Mouse (Mus musculus) urinary bladder, postnatal 14 days (tissue): Measurements from ENCODE around the gene Gm9936.
"Not testable (repeated sequence)": the region's sequence is repeated elsewhere in the genome, so short reads cannot be mapped to it uniquely, and the experiment has no call there.

ENCODE experiments used
- DNase-seq: peaks from one replicate; pipeline ENCODE4 v3.0.0; 2021; ENCODE audit warnings: low spot score

The Gm9936 gene

DNA sequence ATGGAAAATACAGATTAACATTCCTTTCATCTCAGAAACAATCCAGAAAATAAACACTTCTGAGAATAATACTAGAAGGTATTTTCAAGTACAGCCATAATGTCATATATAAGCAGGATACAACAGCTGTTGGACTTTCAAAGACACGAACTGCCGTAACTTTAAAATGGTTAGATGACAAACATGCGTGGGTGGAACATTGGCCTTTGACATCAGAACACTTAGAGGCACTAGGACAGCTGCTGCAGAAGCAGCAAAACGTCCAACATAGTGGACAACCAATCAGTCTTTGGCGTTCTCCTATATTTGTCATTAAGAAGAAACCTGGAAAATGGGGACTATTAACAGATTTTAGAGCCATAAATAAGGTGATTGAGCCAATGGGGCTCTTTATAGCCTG, 18.0 kb downstream of the Gm9936 start:
- DNase-seq, result not testable (repeated sequence)

DNA sequence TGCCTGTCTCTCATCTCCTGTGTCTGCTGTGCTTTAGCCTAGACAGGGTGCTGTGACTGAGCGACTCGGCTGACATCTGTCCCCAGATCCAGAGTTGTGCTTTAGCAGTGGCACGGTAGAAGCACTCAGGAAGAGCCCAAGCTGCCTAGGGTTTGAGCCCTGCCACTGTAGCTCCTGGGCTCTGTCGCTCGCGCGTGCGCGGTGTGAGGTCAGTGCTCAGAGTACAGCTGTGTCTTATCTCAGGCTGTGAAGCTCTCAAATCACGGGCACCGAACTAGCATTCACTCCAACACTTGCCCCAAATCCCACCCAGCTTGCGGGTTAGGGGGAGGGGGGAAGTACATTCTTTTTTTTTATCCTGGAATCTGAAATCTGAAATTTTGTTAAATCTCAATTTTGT, 21.6 kb downstream of the Gm9936 start:
- DNase-seq, result no peak

DNA sequence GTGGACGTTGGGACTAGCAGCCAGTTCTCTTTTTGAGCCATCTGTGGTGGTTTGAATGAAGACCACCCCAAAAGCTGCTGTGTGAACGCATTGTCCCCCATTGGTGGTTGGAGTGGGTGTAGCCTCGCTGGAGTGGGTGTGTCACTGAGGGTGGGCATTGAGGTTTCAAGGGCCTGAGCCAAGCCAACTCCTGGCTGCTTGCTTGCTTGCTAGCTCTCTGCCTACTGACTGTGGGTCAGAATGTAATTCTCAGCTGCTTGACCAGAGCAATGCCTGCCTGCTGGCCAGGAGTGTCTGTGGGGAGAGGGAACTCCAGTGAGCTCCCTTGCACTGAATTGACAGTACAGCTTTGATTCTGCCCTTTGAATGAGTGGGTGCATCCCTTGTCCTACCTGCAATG, 28.7 kb downstream of the Gm9936 start:
- DNase-seq, result no peak

DNA sequence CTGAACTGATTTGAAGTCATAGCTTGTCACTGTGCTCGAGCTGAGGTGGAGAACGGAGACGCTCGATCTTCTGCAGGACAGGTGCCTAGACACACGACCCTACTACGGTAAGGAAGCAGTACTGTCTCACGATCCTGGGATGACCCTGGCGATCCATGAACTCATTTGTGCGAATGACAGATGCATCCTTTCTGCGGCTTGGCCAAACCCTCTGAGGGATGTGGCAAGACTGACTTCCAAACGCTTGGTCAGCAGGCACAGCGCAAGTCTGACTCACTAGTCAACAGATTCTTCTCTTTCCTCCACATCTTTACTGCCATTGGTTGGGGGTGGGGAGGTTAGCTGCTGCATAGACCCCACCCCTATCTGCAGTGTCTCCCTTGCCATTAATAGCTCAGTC, 31.1 kb downstream of the Gm9936 start:
- DNase-seq, result peak; percentile 30

DNA sequence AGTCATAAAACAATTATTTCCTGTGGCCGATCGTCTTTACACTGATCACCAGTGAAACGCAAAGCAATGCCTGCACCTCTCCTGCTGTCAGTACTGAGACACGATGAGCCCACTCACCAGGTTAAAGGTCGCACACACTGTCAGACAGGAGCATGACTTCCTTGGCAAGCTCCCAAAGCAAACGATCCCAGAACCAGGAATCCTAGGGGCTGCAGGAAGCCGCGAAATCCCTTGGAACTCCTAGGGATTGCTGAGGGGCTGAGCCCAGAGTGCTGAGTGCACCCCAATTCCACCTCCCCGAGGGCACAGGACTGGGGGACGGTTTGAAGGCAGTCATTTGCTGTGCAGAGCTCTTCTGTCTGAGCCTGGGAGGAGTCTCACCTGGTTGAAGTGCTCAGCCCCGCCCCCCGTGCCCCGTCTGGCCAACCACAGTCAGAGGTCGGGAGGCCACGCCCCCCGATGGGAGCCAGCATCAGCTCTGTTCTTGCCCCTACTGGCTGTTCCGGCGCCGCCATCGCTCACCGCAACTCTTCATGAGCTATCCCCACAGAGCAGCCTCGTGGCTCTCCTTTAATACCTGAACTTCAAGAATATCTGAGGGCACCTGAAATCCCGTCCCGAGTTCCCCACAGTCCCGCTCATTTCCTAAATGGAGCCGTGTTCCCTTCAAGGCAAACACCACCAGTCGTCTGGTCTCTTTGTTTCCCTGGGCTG, 32.3 kb downstream of the Gm9936 start:
- DNase-seq, result peak; percentile 85

DNA sequence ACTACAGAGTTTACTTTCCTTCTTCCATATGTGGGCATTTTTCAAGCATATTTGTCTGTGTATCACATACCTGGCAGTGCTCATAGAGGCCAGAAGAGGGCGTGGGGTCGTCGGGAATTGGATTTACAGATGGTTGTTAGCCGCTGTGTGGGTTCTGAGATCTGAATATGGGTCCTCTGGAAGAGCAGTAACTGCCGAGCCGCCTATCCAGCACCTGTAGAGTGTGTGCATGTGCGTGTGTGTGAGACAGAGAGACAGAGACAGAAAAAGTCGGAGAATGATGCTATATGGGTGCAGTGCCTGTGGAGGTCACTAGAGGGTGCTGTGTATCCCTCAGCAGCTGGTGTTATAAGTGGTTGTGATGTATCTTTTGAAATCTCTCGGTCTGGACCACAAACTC, 34.3 kb downstream of the Gm9936 start:
- peak; percentile 39 for DNase-seq

DNA sequence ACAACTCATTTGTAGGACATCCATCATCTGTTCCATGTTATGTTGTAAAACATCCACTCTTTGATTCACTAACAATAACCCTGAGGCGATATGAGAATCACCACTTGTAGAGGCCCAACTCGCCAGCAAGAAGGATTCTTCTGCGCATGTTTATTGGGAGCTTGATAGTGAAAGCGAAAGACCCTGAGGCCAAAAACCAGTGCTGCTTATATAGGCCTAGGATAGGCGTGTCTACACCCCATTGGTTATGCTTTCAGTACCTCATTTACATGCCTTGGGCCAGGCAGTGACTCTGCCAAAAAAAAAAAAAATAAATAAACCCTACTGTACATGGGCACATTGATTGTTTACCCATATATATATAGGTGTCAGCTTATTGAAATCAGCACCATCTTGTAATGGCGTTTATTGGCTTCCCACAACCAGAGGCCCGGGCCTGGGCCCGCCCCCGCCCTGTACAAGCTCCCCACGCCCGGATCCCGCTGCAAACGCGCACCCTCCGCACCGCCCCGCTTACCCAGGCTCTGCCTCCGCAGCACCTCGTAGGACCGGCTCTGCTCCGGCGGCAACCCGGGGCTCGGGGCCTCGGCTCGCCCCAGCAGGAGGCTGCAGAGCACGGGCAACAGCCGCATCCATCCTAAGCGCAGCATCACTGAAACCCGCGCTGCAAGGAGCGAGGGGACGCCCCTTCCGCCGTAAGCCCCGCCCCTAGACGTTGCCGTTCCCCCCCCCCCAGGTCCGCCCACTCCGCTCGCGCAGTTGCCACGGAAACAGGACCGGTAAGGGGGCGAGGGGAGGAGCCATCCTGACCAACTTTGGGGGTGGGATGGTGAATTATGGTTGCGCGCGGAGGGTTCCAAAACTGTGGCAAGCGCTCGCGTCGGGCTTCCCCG, 35.4 kb downstream of the Gm9936 start, which contains the start of gene 1500011B03Rik:
Gene 1500011B03Rik, minus strand, starts transcription at position 673 of the 893 bp plus-strand sequence.
- peak; percentile 68 for DNase-seq

DNA sequence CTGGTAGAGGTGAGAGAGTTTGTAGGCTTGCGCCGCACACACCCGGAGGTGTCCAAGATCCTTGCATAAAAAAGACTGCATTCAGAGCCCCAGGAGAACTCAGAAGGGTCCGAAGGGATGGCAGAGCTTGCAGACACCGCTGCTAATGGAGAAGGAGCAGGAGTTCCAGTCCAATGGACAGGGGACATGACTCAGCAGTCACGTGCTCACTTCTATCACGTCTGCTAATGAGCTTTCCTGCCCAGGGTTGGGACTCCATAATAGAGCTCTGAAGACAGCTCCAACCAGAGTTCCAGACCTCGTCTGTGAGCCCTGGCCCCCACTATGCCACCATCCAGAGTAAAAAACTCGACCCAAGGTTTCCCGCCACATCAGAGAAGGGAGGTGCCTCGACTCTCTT, 40.4 kb downstream of the Gm9936 start:
- no peak for DNase-seq

DNA sequence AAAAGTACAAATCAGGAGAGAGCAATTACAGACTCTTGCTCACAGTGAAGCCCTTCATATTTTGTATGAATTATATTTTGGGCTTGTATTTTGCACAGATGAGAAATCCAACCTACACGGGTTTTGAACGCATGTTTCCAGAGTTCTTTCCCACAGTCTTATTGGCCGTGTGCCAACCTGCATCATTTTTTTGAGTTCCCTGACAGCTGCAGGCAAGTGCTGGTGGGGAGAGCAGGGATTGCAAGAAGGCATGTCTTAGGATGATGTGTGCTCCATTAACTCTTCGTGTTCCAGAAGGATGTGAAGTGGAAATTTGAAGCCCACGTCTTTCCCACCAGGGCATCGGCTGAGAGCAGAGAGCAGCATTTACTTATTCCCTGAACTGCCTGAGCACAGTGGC, 41.9 kb downstream of the Gm9936 start:
- no peak for DNase-seq

DNA sequence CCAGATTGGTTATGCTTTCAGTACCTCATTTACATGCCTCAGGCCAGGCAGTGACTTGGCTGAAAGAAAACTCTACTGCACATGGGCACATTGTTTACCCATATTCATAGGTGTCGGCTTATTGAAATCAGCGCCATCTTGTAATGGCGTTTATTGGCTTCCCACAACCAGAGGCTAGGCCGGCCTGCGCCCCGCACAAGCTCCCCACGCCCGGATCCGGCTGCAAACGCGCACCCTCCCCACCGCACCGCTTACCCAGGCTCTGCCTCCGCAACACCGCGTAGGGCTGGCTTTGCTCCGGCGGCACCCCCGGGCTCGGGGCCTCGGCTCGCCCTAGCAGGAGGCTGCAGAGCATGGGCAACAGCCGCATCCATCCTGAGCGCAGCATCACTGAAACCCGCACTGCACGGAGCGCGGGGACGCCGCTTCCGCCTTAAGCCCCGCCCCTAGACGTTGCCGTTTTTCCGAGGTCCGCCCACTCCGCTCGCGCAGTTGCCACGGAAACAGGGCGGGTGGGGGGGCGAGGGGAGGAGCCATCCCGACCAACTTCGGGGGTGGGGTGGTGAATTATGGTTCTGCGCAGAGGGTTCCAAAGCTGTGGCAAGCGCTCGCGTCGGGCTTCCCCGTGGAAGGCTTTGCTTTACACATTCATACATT, 44.8 kb downstream of the Gm9936 start:
- peak; percentile 88 for DNase-seq

DNA sequence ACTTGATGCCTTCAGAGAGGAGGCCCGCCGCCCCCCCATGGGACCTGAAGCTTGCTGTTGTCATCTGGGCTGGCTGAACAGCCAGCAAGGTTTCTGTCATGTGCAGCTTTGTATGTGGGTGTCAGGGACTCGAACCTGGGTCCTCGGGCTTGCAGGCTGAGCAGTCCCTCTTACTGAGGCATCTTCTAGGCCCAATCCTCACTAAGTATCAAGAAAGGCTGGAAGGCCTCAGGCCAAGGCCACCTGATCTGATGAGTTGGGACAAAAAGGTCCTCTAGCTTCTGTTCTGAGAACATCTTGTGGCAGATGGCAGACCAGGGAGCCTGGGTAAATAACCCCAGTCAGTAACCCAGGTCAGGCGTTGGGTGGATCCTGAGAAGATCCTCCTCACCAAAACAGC, 48.7 kb downstream of the Gm9936 start:
- no peak for DNase-seq

DNA sequence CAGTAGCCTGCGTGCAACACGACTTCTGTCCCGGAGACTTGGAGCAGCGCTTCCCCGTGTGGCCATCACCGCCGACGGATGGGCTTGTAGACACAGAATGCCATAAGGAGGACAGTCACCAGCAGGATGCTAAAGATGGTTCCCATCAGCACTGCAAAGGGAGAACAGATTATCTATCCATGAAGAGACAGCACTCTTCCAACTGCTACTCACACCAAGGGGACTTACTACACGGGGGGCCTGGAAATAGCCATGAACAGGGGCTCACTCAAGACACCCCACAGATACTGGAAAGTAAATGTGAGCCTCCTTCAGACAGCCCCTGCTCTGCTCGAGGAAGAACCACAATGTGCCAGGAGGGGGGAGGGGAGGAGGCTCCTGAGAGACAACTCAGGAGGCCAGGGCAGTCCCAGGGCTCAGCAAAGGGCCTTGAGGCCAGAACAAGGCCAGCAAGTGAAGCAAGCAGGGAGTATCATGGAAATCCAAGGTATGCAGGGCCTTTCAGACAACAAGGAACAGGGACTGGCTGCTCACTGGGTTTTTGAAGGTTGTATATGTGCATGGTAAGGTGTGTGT, 49.2 kb downstream of the Gm9936 start:
- no peak for DNase-seq

DNA sequence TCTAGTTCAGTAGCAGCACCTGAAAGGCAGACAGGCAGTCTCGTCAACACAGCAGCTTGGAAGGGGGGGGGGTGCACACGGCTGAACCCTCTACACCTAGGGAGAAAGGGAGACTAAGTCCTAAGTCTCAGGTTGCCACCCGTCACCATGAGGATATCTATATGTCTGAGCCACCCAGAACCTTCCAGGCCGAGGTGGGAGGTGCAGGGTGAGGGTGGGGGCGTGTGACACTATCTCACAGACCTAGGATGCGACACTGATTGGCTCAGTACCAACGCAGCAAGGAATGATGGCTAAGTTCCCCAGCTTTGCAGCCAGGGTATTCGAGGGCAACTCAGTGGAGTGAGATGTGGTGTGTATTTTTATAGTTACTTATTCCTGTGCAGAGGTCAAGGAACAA, 50.1 kb downstream of the Gm9936 start:
- no peak for DNase-seq

DNA sequence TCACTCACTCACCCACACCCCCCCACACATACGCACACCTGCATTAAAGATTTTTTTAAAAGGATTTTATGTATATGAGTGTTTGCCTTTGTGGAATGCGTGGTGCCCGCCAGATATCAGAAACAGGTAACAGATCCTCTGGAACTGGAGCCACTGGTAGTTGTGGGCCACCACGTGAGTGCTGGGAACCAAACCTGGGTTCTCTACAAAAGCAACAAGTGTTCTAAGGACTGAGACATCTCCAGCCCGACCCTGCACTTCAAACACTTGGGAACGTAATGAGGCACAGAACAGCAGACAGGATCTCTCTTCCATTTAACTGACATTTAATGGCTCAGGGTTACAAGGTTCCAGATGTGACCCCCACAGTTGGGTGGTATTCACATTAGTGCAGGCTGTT, 50.6 kb downstream of the Gm9936 start:
- DNase-seq, result no peak

DNA sequence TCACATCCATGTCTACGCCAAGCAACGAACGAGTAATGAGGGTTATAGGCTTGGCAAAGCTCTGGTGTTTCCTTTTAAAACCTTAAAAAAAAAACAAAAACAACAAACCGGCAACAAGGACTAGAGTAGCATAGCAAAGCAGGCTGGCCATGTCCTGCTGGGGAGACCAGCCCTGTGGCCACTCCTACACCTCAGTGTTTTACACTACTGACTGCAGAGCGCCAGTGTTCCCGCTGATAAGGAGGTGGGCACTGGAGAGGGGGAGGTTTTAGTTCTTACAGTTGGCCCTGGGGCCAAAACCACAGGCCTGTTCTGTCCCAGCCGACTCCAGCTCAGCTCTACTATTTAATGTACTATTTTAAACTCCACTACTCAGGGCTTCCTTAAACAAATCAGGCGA, 51.0 kb downstream of the Gm9936 start:
- DNase-seq, result no peak

DNA sequence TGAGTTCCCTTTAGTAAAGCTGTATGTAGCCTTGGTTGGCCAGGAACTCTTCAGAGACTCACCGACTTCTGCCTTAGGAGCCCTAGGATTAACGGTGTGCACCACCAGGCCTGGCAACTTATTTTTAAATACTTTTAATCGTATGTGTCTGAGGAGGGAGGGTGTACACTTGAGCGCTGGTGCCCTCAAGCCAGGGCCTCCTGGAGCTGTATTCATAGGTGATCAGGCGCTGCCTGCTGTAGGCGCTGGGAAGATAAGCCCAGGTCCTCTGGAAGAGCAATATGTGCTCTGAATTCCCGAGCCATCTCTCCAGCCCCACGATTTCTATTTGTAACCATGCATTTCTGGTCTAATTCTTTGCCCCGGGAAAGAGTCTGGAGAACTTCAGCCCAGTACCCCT, 51.4 kb downstream of the Gm9936 start:
- no peak for DNase-seq

DNA sequence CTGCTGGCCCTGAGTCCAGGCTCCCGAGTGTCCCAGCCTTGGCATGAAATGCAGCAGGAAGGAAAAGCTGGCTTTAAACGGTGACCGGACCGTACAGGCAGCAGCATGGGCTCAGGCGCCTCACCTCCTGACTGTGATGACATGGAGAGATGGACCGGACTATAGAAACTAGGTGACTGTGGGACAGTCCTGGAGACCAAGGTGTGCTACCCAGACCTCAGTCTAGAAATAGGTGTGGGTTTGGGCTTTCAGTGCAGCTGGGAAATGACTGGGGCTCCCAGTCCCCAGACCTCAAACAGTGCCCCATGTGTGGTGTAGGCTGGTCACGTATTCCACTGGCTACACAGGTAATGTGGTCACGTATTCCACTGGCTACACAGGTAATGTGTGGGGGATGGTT, 51.8 kb downstream of the Gm9936 start:
- DNase-seq, result no peak
